Mouse (Mus musculus) testis, adult 2 months (tissue): ENCODE measurements around the gene Col1a2.

ENCODE experiments used
- CTCF ChIP-seq: fragments of 200-500 bp; IDR thresholded peaks from 2 replicates; pipeline ENCODE4 v1.5.1; 2012; ENCODE audit warnings: low read depth, mild to moderate bottlenecking, inconsistent platforms, low read length, moderate library complexity; ENCODE audit not compliant: control insufficient read depth, insufficient read depth, insufficient replicate concordance
- POLR2A ChIP-seq: fragments of 200-500 bp; IDR thresholded peaks from 2 replicates; pipeline ENCODE4 v1.6.1; 2012; ENCODE audit warnings: low read depth, mild to moderate bottlenecking, inconsistent platforms, low read length, moderate library complexity; ENCODE audit not compliant: control insufficient read depth

GRCm38 (mm10) chr6:4507323-4507722, 2.7 kb downstream of the Col1a2 start:
- TF ChIP-seq CTCF, result no peak
- TF ChIP-seq POLR2A, result no peak
